Mouse (Mus musculus): ENCODE results near the gene Hk1. TPM values are rescaled to one million over a fixed set of nuclear protein-coding genes. Genes with fewer than 3 reads are reported as not detected.

Hk1 gene
- 28.4 TPM for polyA plus RNA-seq (2015; fragmentation: Illumina TruSeq; extraction: RNeasy Lipid Tissue Mini Kit (QIAGEN cat#74804); ENCODE audit: insufficient read depth, low replicate concordance)

DNA sequence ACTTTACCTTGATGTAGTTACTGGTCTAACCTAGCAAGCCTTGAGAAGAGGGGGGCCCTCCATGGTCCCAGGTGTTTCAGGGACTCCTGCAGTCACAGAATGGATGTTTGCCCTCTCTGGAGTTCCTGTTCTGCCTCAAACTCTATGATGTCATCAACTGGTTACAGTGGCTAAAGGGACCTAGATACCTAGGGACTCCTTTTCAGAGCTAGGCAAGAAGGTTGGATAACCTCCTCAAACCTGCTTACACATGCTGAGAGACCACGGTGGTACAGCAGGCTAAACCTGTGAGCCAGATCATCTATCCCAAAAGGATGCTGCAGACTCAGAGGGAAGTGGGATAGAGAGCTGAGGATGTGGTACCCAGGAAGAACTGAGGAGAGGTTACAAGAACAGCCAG is at the start of gene Hk1:
Hk1 (minus strand) TSS at position 101 of the 400 bp plus-strand sequence.

DNA sequence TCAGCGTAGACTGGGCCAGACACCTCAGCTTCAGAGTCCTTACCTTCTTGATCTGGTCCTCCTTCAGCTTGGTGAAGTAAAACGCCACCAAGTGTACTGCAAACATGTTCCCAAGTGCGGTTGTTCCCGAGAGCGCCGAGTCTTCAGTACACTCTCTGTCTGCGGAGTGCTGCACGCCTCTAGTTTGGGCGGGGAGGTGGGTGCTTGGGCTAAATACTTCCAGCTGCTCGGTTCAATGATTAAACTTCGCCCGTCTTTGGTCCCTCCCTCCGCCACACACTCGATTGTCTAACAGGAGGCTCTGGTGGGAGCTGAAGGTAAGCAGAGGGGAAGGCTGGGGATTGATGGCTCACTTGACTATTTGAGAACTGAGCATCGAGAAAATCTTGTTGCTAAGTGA is 42.5 kb upstream of the Hk1 start, which contains the start of gene Hkdc1:
Hkdc1 (minus strand) TSS at position 237 of the 400 bp plus-strand sequence.

DNA sequence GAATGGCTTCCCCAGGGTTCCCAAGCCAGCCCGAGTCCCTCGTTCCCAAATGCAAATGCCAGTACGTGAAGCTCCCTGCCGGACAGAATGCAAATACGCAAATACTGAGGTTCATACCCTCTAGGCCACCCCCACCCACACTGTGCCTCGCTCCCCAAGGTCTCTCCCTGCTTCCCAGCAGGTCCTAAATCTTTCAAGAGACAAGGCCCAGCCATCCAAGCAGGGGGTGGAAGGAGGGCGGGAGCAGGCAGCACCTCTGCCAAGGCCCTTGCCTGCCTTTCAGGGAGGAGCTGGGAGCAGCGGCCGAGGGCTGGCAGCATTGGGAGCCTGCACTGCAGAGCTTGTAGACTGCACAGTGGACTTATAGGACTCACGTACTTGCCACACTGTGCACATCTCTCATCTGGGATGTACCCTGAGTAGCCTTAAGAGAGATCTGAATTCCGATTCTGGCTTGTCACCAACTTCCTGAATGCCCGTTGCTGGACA is 127.7 kb downstream of the Hk1 start, which contains the start of gene Tacr2:
Tacr2 (plus strand) TSS at position 439 of the 489 bp plus-strand sequence.

DNA sequence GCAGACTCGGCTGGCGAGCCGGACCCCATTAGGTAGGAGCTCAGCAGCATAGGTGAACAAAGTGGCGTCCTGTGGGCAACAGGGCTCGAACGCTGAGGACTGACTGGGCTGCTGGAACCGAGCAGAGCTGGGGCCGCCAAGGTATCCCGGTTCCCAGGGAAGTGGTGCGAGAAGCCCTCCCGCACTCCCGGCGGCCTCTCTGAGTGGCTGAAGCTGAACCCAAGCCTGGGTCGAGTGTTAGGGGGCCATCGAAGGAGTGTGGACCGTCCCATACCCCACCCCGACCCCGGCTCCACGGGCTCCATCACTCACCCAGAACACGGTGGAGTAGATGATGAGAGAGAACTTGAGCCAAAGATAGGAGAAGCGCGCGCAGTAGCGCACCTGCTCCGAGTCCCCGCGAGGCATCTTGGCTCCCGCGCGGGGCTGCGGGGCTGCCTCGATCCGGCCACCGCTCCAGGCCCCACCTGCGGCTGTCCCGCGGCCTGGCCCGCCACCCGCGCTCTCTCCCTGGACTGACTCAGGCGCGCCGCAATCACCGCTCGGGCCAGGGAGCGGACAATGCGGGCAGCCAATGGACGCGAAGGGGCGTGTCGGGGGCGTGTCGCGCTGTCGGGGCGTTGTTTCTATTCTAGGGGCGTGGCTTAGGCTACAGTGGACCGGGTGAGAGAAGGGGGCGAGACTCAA is 148.9 kb downstream of the Hk1 start, which contains the start of gene Tspan15:
Tspan15 (minus strand) TSS at position 544 of the 687 bp plus-strand sequence.

Other genes starting within 250 kb of the Hk1 start
- not detected for gene Neurog3, start 246.8 kb downstream of the Hk1 start, polyA plus RNA-seq (2015; fragmentation: Illumina TruSeq; extraction: RNeasy Lipid Tissue Mini Kit (QIAGEN cat#74804); ENCODE audit: insufficient read depth, low replicate concordance)
- gene Fam241b, start 236.0 kb downstream of the Hk1 start, polyA plus RNA-seq (2015; fragmentation: Illumina TruSeq; extraction: RNeasy Lipid Tissue Mini Kit (QIAGEN cat#74804); ENCODE audit: insufficient read depth, low replicate concordance), result 0.23 TPM
- 14.2 TPM for gene Tspan15, start 148.7 kb downstream of the Hk1 start, polyA plus RNA-seq (2015; fragmentation: Illumina TruSeq; extraction: RNeasy Lipid Tissue Mini Kit (QIAGEN cat#74804); ENCODE audit: insufficient read depth, low replicate concordance)
- gene Tacr2, start 127.5 kb downstream of the Hk1 start, polyA plus RNA-seq (2015; fragmentation: Illumina TruSeq; extraction: RNeasy Lipid Tissue Mini Kit (QIAGEN cat#74804); ENCODE audit: insufficient read depth, low replicate concordance), result not detected
- not detected for gene Hkdc1, start 42.6 kb upstream of the Hk1 start, polyA plus RNA-seq (2015; fragmentation: Illumina TruSeq; extraction: RNeasy Lipid Tissue Mini Kit (QIAGEN cat#74804); ENCODE audit: insufficient read depth, low replicate concordance)
- gene 4930507D05Rik, start 69.6 kb upstream of the Hk1 start, polyA plus RNA-seq (2015; fragmentation: Illumina TruSeq; extraction: RNeasy Lipid Tissue Mini Kit (QIAGEN cat#74804); ENCODE audit: insufficient read depth, low replicate concordance), result not detected
- gene Supv3l1, start 69.8 kb upstream of the Hk1 start, polyA plus RNA-seq (2015; fragmentation: Illumina TruSeq; extraction: RNeasy Lipid Tissue Mini Kit (QIAGEN cat#74804); ENCODE audit: insufficient read depth, low replicate concordance), result 21.7 TPM
- 78.0 TPM for gene Vps26a, start 106.9 kb upstream of the Hk1 start, polyA plus RNA-seq (2015; fragmentation: Illumina TruSeq; extraction: RNeasy Lipid Tissue Mini Kit (QIAGEN cat#74804); ENCODE audit: insufficient read depth, low replicate concordance)
- gene Srgn, start 147.5 kb upstream of the Hk1 start, polyA plus RNA-seq (2015; fragmentation: Illumina TruSeq; extraction: RNeasy Lipid Tissue Mini Kit (QIAGEN cat#74804); ENCODE audit: insufficient read depth, low replicate concordance), result 584 TPM
- gene Kif1bp, start 198.5 kb upstream of the Hk1 start, polyA plus RNA-seq (2015; fragmentation: Illumina TruSeq; extraction: RNeasy Lipid Tissue Mini Kit (QIAGEN cat#74804); ENCODE audit: insufficient read depth, low replicate concordance), result 24.0 TPM
- 115 TPM for gene Ddx21, start 222.4 kb upstream of the Hk1 start, polyA plus RNA-seq (2015; fragmentation: Illumina TruSeq; extraction: RNeasy Lipid Tissue Mini Kit (QIAGEN cat#74804); ENCODE audit: insufficient read depth, low replicate concordance)

Data from spleen, adult 10 weeks (tissue).